Mouse (Mus musculus) bone marrow macrophage, adult 2 months (primary cell): ENCODE measurements around the gene Cfl2. TPM values are rescaled to one million over a fixed set of nuclear protein-coding genes. Genes with fewer than 3 reads are reported as not detected.

Experiments
- H3K27ac ChIP-seq: 2 replicates; pipeline ENCODE4 v1.5.1; 2012; ENCODE audit warnings: low read depth, low read length; ENCODE audit not compliant: insufficient read depth
- H3K4me1 ChIP-seq: 2 replicates; pipeline ENCODE4 v1.6.1; 2012; ENCODE audit warnings: low read length; ENCODE audit not compliant: control insufficient read depth, insufficient read depth
- H3K4me3 ChIP-seq: 2 replicates; pipeline ENCODE4 v1.5.1; 2012; ENCODE audit warnings: mild to moderate bottlenecking, low read length, moderate library complexity; ENCODE audit not compliant: insufficient read depth
- CTCF ChIP-seq: IDR thresholded peaks from 2 replicates; pipeline ENCODE4 v1.5.1; 2012; ENCODE audit warnings: low read depth, mild to moderate bottlenecking, low read length, moderate library complexity
- POLR2A ChIP-seq: IDR thresholded peaks from 2 replicates; pipeline ENCODE4 v1.6.1; 2012; ENCODE audit warnings: mild to moderate bottlenecking, low read depth, low read length, borderline replicate concordance
- polyA plus RNA-seq: library from polyadenylated mRNA; stranded (reverse); fragments of >200 nt; gene quantifications from 2 replicates; pipeline ENCODE4 v1.2.4, GENCODE M21; 2012; ENCODE audit not compliant: missing spikeins, insufficient read depth, insufficient read length

Gene Cfl2
- polyA plus RNA-seq, 1 experiment, result 24.3 TPM

DNA sequence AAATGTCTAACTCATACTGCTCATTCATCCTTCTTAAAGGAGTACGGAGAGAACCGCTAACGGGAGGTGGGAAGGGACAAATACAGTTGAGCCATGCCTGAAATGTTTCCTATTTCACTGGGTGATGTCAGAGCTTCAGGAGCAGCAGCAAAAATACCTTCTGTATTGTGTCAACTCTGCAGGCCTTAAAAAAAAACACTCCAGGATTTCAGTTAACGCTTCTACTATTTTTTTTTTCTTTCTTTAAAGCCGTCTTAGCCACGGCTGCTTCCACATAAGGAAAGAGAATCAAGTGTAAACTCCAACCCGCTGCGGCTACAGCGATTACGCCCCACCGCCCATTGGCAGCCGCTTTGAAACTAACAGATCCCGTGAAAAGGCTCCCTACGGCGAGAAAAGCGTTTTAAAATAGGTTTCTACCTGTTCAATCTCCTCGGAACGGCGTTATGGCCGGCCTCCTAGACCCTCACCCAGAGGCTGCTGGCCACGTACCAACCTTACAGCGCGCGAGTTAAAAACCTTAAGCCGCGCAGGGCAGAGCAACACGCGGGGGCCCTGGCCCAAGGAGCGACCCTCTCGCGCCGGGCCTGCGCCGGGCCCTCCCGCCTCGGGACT, 579 bp downstream of the Cfl2 start:
- Histone ChIP-seq H3K27ac (peak overlapping the region; percentile 72), H3K4me3 (peak overlapping the region; percentile 78), H3K4me1 (peaks cover 3% of the 10 kb centered on the region)
- no peak for TF ChIP-seq POLR2A
- TF ChIP-seq CTCF, result no peak

DNA sequence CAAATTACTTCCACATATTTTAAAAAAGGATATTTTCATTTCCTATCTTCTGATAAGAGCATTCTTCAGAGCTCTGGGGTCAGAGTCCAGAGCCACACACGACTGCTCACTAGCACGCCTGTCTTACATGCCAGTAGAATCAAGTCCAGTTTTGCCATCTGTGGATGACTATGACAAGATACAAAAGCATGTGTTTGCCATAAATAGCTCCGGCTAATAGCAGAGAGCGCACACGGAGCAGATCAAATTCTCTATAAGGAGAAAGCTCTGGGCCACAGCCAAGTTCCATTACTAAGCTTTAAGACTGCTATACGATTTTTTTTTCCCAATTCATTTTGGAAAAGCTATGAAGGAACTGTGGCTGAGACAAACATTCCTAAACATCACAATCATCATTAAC, 3.1 kb downstream of the Cfl2 start:
- no peak for TF ChIP-seq CTCF
- TF ChIP-seq POLR2A, result no peak
- Histone ChIP-seq H3K27ac (no peak overlapping the region), H3K4me1 (peaks cover 3% of the 10 kb centered on the region), H3K4me3 (no peak overlapping the region)

DNA sequence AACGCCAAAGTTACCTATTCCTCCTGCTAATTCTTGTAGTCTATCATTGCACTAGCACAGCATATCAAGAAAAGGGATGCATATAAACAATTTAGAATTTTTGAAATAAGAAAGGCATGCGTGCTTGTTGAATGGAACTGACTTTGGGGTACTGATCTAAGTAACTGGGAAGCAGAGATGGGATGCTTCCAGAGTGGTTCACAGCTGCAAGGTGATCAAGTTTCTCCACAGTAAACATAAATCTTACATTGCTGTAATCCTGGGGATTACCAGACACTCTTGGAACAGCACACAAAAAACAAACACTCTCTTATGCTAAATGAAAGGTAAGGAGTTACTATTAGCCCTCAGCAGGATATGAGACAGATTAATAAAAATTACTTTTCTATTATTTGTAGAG, 12.1 kb downstream of the Cfl2 start:
- Histone ChIP-seq H3K27ac (no peak overlapping the region), H3K4me1 (no peaks in the 10 kb centered on the region), H3K4me3 (no peak overlapping the region)
- no peak for TF ChIP-seq CTCF
- no peak for TF ChIP-seq POLR2A

DNA sequence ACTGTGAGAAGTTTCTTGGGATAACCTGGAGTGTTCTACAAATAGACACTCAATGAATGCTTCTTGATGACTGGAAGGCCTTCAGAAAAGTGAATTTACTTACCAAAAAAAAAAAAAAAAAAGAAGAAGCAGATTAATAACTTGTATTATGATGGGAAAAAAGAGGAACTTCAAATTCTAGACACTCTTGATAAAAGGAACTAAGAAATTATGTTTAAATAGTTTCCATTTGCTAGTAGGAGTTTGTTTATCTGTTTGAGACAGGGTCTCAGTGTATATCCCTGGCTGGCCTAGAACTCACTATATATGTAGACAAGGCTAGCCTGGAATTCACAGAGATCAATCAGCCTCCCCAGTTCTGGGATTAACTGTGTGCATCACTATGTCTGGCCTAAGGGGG, 18.3 kb downstream of the Cfl2 start:
- TF ChIP-seq POLR2A (no peak), CTCF (no peak)
- Histone ChIP-seq H3K4me3 (no peak overlapping the region), H3K4me1 (peaks cover 14% of the 10 kb centered on the region), H3K27ac (peak overlapping the region; percentile 51)

DNA sequence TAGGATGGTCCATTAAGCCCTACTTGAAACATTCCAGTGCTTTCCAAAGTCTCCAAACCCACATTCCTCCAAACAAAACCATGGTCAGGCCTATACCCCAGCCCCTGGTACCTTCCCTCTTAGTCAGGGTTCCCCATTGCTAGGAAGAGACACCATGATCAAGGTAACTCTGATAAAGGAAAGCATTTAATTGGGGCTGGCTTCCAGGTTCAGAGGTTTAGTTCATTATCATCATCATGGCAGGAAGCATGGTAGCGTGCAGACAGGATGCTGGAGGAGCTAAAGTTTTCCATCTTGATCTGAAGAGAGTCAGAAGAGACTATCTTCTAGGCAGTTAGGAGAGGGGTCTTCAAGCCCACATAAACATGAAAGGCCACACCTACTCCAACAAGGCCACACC, 21.1 kb downstream of the Cfl2 start:
- Histone ChIP-seq H3K4me3 (no peak overlapping the region), H3K4me1 (peaks cover 14% of the 10 kb centered on the region), H3K27ac (no peak overlapping the region)
- no peak for TF ChIP-seq CTCF
- no peak for TF ChIP-seq POLR2A

DNA sequence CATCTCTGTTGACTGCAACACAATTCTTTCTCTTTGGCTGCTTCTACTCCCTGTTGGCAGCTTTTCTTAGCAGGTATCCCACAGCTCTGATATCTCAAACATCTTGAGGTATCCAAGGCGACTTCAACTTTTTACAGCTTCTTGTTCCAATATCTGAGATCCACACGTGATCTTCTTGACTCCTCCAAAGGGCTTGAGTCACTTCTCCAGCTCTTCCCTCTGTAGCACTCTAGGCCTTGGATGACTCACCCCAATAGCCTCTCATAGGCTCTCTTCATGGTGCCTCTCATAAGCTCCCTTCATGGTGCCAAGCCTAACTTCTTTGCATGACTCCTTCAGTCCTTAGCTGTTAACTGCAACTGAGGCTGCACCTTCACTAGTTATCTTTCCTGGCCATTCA, 22.9 kb downstream of the Cfl2 start:
- Histone ChIP-seq H3K27ac (no peak overlapping the region), H3K4me1 (peaks cover 18% of the 10 kb centered on the region), H3K4me3 (no peak overlapping the region)
- no peak for TF ChIP-seq CTCF
- TF ChIP-seq POLR2A, result no peak

DNA sequence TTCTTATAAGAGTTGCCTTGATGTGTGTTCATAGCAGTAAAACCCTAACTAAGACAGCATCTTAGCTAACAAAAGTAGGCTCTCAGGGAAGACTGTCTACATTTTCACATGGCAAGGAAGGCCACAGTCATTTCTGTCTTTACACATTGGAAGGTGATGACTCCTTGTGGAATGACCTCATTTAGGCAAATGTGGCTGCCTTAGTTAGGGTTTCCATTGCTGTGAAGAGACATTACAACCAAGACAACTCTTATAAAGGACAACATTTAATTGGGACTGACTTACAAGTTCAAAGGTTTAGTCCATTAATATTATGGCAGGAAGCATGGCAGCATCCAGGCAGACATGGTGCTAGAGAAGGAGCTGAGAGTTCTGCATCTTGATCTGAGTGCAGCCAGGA, 23.7 kb downstream of the Cfl2 start:
- H3K4me1 ChIP-seq, result peaks cover 15% of the 10 kb centered on the region
- no peak overlapping the region for H3K4me3 ChIP-seq
- H3K27ac ChIP-seq, result no peak overlapping the region
- TF ChIP-seq CTCF, result no peak
- TF ChIP-seq POLR2A, result no peak

DNA sequence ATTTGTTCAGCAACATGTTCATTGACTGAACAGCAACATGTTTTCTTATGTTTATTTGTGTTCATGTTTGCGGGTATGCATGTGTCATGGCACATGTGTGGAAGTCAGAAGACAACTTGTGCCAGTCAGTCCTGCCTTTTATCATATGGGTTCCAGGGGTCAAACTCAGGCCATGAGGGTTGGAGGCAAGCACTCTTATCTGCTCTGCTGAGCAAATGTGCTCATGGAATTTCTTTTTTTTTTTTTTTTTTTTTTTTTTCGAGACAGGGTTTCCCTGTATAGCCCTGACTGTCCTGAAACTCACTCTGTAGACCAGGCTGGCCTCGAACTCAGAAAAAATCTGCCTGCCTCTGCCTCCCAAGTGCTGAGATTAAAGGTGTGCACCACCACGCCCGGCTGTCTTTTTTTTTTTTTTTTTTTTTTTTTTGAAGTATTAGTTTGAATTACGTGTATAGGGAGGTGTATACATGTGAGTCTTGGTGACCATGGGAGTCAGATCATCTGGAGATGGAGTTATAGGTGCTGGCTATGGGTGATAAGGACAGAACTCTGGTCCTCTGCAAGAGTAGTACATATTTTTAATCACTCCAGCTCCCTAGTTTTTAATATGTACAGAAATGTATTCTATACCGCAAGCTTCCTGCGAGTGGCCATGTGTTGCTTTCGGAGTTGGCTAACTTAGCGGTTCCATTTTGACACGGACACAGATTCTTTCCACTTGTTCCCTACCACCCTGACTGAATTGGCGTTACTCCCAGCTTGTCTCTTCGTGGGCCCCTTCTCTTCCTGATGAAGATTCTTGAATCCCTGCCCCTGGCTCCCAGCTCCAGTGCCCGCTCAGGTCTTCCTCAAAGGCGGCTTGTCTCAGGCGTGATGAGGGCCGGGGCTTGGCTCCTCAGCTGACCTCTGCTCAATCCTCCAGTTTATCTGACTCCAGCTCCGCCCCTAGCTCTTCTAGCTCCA, 26.8 kb downstream of the Cfl2 start:
- no peak overlapping the region for H3K27ac ChIP-seq
- TF ChIP-seq CTCF (no peak), POLR2A (no peak)
- no peak overlapping the region for H3K4me3 ChIP-seq
- H3K4me1 ChIP-seq, result peaks cover 13% of the 10 kb centered on the region

DNA sequence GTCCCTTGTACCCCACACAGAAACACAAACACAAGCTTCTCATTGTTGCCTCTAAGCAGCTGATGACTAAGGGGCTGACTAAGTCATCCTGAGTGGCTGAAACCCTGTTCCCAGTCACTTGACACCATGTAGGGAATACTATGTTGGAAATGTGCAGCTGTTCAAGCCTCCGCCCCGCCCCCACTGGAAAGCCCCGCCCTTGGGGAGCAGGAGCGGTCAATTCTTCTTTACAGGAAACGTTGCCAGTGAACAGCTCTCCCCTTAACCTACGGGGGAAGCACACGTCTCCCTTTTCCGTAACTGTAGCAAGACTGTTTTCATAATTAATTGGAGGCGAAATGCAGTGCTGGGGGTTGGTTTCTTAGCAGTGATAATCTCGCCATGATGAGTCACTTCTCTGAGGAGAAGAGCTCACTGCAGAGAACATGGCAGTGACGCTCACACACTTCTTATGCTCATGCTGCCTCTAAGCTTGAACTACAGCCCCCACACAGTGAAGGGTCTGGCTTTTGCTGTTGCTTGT, 27.7 kb downstream of the Cfl2 start:
- H3K4me3 ChIP-seq, result peak overlapping the region; percentile 35
- H3K27ac ChIP-seq, result 0 out of 2 replicates have a peak overlapping the region, but pooled peaks have one; percentile 2
- peaks cover 11% of the 10 kb centered on the region for H3K4me1 ChIP-seq
- TF ChIP-seq CTCF (no peak), POLR2A (no peak)
